Mouse (Mus musculus) megakaryocyte progenitor cell, adult 5-6 weeks (primary cell): ENCODE measurements around the gene Spred1. TPM values are rescaled to one million over a fixed set of nuclear protein-coding genes. Genes with fewer than 3 reads are reported as not detected.

Experiments used
- total RNA-seq, 2 experiments: library from RNA; stranded (forward) in 1 of 2; stranded (reverse) in 1 of 2; fragments of 157-497, 149-512 nt in 1 of 2; fragments of 200-1000 nt in 1 of 2; gene quantifications; 2 replicates each; pipeline versions ENCODE4 v1.2.3 to v1.2.4; 2015 to 2017

Spred1 gene
- total RNA-seq, 2 experiments from 2014 or later = 16.9 to 21.3 TPM

Other genes with a start within 250 kb of the Spred1 start
- gene Tmco5, start 242.7 kb upstream of the Spred1 start, total RNA-seq (2015) = not detected in 2 replicates
- gene Tmco5, start 242.7 kb upstream of the Spred1 start, total RNA-seq (2017) = not detected in 2 replicates
- 40.8 and 43.5 TPM in 2 replicates for gene Fam98b, start 128.4 kb downstream of the Spred1 start, total RNA-seq (2015)
- gene Fam98b, start 128.4 kb downstream of the Spred1 start, total RNA-seq (2017) = 15.8 and 19.1 TPM in 2 replicates
- 0.07 TPM in 1 of 2 replicates, not detected in the other for gene Rasgrp1, start 221.6 kb downstream of the Spred1 start, total RNA-seq (2015)
- not detected in 2 replicates for gene Rasgrp1, start 221.6 kb downstream of the Spred1 start, total RNA-seq (2017)